Mouse (Mus musculus) spleen, adult 2 months (tissue): ENCODE measurements around the gene Tcea2. TPM values are rescaled to one million over a fixed set of nuclear protein-coding genes. Genes with fewer than 3 reads are reported as not detected.
A peak's percentile ranks its signal among the peaks of the same experiment; 100 is the strongest.

ENCODE experiments used
- DNase-seq, 2 experiments: peaks; one replicate each; pipeline versions ENCODE4 v3.0.0 to v3.0.0-alpha.2; 2012 to 2021; ENCODE audit warnings: low spot score in 2 of 2, low read depth in 1 of 2
- H3K27ac ChIP-seq: fragments of 200-500 bp; 2 replicates; pipeline ENCODE4 v1.5.1; 2012; ENCODE audit warnings: low read length, inconsistent platforms; ENCODE audit not compliant: insufficient read depth
- H3K27me3 ChIP-seq: fragments of 200-500 bp; 2 replicates; pipeline ENCODE4 v1.6.1; 2012; ENCODE audit warnings: mild to moderate bottlenecking, moderate library complexity, low read length, inconsistent platforms; ENCODE audit not compliant: control insufficient read depth, insufficient read depth
- H3K36me3 ChIP-seq: fragments of 200-500 bp; 2 replicates; pipeline ENCODE4 v1.6.1; 2012; ENCODE audit warnings: mild to moderate bottlenecking, low read length, inconsistent platforms; ENCODE audit not compliant: control insufficient read depth, insufficient read depth
- H3K4me1 ChIP-seq: fragments of 200-500 bp; 2 replicates; pipeline ENCODE4 v1.6.1; 2011; ENCODE audit warnings: inconsistent platforms; ENCODE audit not compliant: control insufficient read depth, insufficient read depth, insufficient read length
- H3K4me3 ChIP-seq: fragments of 200-500 bp; 2 replicates; pipeline ENCODE4 v1.5.1; 2011; ENCODE audit warnings: mild to moderate bottlenecking, inconsistent platforms; ENCODE audit not compliant: insufficient read depth, insufficient read length; ENCODE audit errors: extremely low read depth
- CTCF ChIP-seq: fragments of 200-500 bp; IDR thresholded peaks from 2 replicates; pipeline ENCODE4 v1.5.1; 2011; ENCODE audit warnings: mild to moderate bottlenecking, inconsistent platforms; ENCODE audit not compliant: insufficient read depth, insufficient read length, insufficient replicate concordance; ENCODE audit errors: extremely low read depth
- POLR2A ChIP-seq: fragments of 200-500 bp; IDR thresholded peaks from 2 replicates; pipeline ENCODE4 v1.6.1; 2011; ENCODE audit warnings: low read depth, low read length, inconsistent platforms
- WGBS: fragments of 180-500 bp; shearing (Covaris S2); methylation state at CpG from one replicate; pipeline ENCODE4 v1.1.7; 2018; 5-methylcytosine and 5-hydroxymethylcytosine counted together
- polyA plus RNA-seq: library from polyadenylated mRNA; depleted of rRNA; stranded (reverse); fragments of >200 nt; gene quantifications from 2 replicates; pipeline ENCODE4 v1.2.3, GENCODE M21; 2012

Gene Tcea2
- polyA plus RNA-seq, 1 experiment = 17.1 TPM

GRCm38 (mm10) chr2:181680716-181681117 lies 607 bp downstream of the Tcea2 start:
- Histone ChIP-seq H3K36me3 (no peaks in the 10 kb centered on the region; the same call in 1 of the 2 replicates), H3K27ac (0 out of 2 replicates have a peak overlapping the region, but pooled peaks have one; percentile 63), H3K27me3 (no peaks in the 10 kb centered on the region), H3K4me3 (peak overlapping the region; percentile 93), H3K4me1 (peaks cover 8% of the 10 kb centered on the region)
- DNase-seq = no peak
- WGBS = 25% methylated on average over 7 of the region's 7 CpGs
- TF ChIP-seq CTCF = no peak
- TF ChIP-seq POLR2A = no peak

- Histone ChIP-seq H3K4me3 (no peak overlapping the region), H3K27me3 (no peaks in the 10 kb centered on the region), H3K4me1 (peaks cover 8% of the 10 kb centered on the region), H3K27ac (no peak overlapping the region), H3K36me3 (peaks cover 5% of the 10 kb centered on the region)
- DNase-seq = no peak
- WGBS = 78% methylated on average over 1 of the region's 1 CpGs
- TF ChIP-seq POLR2A (no peak), CTCF (no peak)
Observed at GRCm38 (mm10) chr2:181681978-181682377, 1.9 kb downstream of the Tcea2 start.

GRCm38 (mm10) chr2:181683381-181683780 lies 3.3 kb downstream of the Tcea2 start:
- Histone ChIP-seq H3K27me3 (no peaks in the 10 kb centered on the region), H3K4me1 (peaks cover 8% of the 10 kb centered on the region), H3K36me3 (peaks cover 8% of the 10 kb centered on the region), H3K4me3 (no peak overlapping the region), H3K27ac (no peak overlapping the region)
- TF ChIP-seq POLR2A (no peak), CTCF (no peak)
- DNase-seq = no peak
- WGBS = 93% methylated on average over 4 of the region's 4 CpGs

- TF ChIP-seq POLR2A (no peak), CTCF (no peak)
- H3K4me3 ChIP-seq = no peak overlapping the region
- DNase-seq = no peak
- H3K27me3 ChIP-seq = no peaks in the 10 kb centered on the region
- H3K36me3 ChIP-seq = peaks cover 16% of the 10 kb centered on the region
- H3K27ac ChIP-seq = no peak overlapping the region
- peaks cover 12% of the 10 kb centered on the region for H3K4me1 ChIP-seq
- 86% methylated on average over 1 of the region's 1 CpGs for WGBS
Observed at GRCm38 (mm10) chr2:181684713-181685112, 4.6 kb downstream of the Tcea2 start.

- 92% methylated on average over 4 of the region's 4 CpGs for WGBS
- no peak for TF ChIP-seq CTCF
- no peak for TF ChIP-seq POLR2A
- Histone ChIP-seq H3K27ac (no peak overlapping the region), H3K27me3 (no peaks in the 10 kb centered on the region), H3K4me3 (no peak overlapping the region), H3K36me3 (peaks cover 18% of the 10 kb centered on the region), H3K4me1 (peaks cover 18% of the 10 kb centered on the region; the same call in 1 of the 2 replicates)
- DNase-seq = no peak
Observed at GRCm38 (mm10) chr2:181685686-181686085, 5.6 kb downstream of the Tcea2 start.

GRCm38 (mm10) chr2:181687586-181687985 lies 7.5 kb downstream of the Tcea2 start:
- Histone ChIP-seq H3K27ac (no peak overlapping the region), H3K36me3 (peaks cover 20% of the 10 kb centered on the region), H3K4me1 (peaks cover 27% of the 10 kb centered on the region; the same call in 1 of the 2 replicates), H3K27me3 (no peaks in the 10 kb centered on the region), H3K4me3 (no peak overlapping the region)
- 88% methylated on average over 8 of the region's 8 CpGs for WGBS
- no peak for DNase-seq
- TF ChIP-seq POLR2A (no peak), CTCF (no peak)

- H3K4me1 ChIP-seq = peaks cover 33% of the 10 kb centered on the region; the same call in 1 of the 2 replicates
- H3K27ac ChIP-seq = no peak overlapping the region
- no peak for DNase-seq
- 79% methylated on average over 10 of the region's 10 CpGs for WGBS
- no peak for TF ChIP-seq POLR2A
- no peak for TF ChIP-seq CTCF
- no peaks in the 10 kb centered on the region for H3K27me3 ChIP-seq
- peaks cover 20% of the 10 kb centered on the region for H3K36me3 ChIP-seq
- H3K4me3 ChIP-seq = no peak overlapping the region
Observed at GRCm38 (mm10) chr2:181689466-181690160, 9.5 kb downstream of the Tcea2 start.
